Mouse (Mus musculus) cortical plate, adult 2 months (tissue): ENCODE measurements around the gene Hmga1. TPM values are rescaled to one million over a fixed set of nuclear protein-coding genes. Genes with fewer than 3 reads are reported as not detected.

Experiments used
- H3K27ac ChIP-seq: fragments of 200-500 bp; 2 replicates; pipeline ENCODE4 v1.5.1; 2012; ENCODE audit warnings: low read length, control low read depth, inconsistent platforms; ENCODE audit not compliant: insufficient read depth
- H3K4me1 ChIP-seq: fragments of 200-500 bp; 2 replicates; pipeline ENCODE4 v1.6.1; 2011; ENCODE audit warnings: low read length; ENCODE audit not compliant: control insufficient read depth, insufficient read depth
- H3K4me3 ChIP-seq: fragments of 200-500 bp; 2 replicates; pipeline ENCODE4 v1.5.1; 2011; ENCODE audit warnings: mild to moderate bottlenecking, low read length, control low read depth; ENCODE audit not compliant: insufficient read depth
- CTCF ChIP-seq: fragments of 200-500 bp; IDR thresholded peaks from 2 replicates; pipeline ENCODE4 v1.5.1; 2011; ENCODE audit warnings: mild to moderate bottlenecking, control low read depth, low read length; ENCODE audit not compliant: insufficient read depth; ENCODE audit errors: extremely low read depth
- POLR2A ChIP-seq: fragments of 200-500 bp; IDR thresholded peaks from 2 replicates; pipeline ENCODE4 v1.6.1; 2011; ENCODE audit warnings: mild to moderate bottlenecking, low read length, control low read depth; ENCODE audit not compliant: insufficient read depth; ENCODE audit errors: extremely low read depth
- polyA plus RNA-seq: library from polyadenylated mRNA; depleted of rRNA; stranded (reverse); fragments of >200 nt; gene quantifications from 2 replicates; pipeline ENCODE4 v1.2.3, GENCODE M21; 2012

Gene Hmga1
- polyA plus RNA-seq, 1 experiment = 75.1 TPM

GRCm38 (mm10) chr17:27571315-27571714 is 15.0 kb downstream of the Hmga1 start:
- TF ChIP-seq POLR2A (no peak), CTCF (no peak)
- Histone ChIP-seq H3K4me1 (peaks cover under 1% of the 10 kb centered on the region; the same call in 1 of the 2 replicates), H3K4me3 (no peak overlapping the region), H3K27ac (no peak overlapping the region)

DNA sequence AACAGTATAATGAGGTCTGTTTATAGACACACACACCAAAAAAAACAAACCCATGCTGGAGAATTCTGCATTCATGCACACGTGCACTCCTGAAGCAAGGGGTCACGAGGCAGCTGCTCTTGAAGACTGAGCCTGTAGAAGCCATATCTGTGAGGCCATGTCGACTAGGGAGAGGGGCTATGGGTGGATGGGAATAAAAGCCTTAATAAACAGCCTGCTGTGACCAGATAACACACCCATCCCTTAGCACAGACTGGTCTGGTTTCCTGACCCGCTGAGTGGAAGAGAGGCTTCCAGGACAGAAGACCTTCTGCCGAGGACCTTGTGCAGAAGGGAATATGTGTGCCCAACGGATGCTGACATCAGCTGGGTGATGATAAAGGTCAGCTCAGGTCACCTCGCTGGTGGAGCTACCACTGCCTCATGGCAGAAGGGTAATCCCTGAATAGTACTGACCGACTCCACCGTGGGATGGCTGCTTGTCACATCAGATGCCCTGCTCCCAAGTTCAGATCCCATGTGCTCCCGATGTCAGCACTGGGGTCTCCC is 17.5 kb downstream of the Hmga1 start:
- Histone ChIP-seq H3K27ac (no peak overlapping the region), H3K4me1 (peaks cover 2% of the 10 kb centered on the region; the same call in 1 of the 2 replicates), H3K4me3 (no peak overlapping the region)
- TF ChIP-seq CTCF = no peak
- TF ChIP-seq POLR2A = no peak

GRCm38 (mm10) chr17:27574470-27575115 is 18.3 kb downstream of the Hmga1 start:
- H3K27ac ChIP-seq = peak overlapping the region; percentile 53; the same call in 1 of the 2 replicates
- H3K4me1 ChIP-seq = peaks cover 2% of the 10 kb centered on the region; the same call in 1 of the 2 replicates
- no peak overlapping the region for H3K4me3 ChIP-seq
- TF ChIP-seq CTCF (no peak), POLR2A (no peak)

DNA sequence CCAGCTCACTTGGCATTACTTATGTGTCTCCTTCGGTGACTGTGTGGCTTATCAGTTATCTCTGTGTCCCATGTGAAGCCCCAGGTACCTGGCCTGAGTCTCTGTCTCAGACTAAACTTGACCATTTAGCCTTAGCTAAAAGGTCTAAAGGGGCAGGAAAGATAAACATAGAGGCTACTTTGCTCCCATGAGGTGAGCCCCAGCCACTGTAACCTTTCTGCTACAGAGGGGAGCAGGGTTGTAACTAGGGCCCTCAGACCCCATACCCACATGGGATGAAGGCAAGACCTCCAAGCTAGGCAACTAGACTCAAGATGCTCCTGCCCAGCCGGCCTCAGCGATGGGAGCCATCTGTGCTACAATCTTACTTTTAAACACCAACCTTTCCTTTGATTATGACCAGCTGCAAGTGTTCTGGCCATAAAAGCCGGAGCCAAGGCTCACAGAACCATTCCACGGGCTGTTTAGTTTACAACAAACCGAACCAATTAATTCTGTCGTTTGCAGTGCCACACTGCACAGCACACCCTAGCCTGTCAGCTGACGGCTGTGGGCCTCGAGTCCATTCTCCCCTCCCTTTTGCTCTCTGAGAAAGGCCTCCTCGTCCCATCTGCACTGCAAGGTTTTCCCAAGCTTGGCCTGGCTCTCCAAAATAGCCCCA is 18.9 kb downstream of the Hmga1 start:
- Histone ChIP-seq H3K4me3 (no peak overlapping the region), H3K4me1 (peaks cover 2% of the 10 kb centered on the region; the same call in 1 of the 2 replicates), H3K27ac (peak overlapping the region; percentile 53; the same call in 1 of the 2 replicates)
- TF ChIP-seq POLR2A = no peak
- no peak for TF ChIP-seq CTCF

- Histone ChIP-seq H3K4me3 (no peak overlapping the region), H3K27ac (no peak overlapping the region), H3K4me1 (peaks cover 2% of the 10 kb centered on the region; the same call in 1 of the 2 replicates)
- no peak for TF ChIP-seq CTCF
- TF ChIP-seq POLR2A = no peak
Measured at GRCm38 (mm10) chr17:27576056-27576455, 19.8 kb downstream of the Hmga1 start.

GRCm38 (mm10) chr17:27577468-27577867 is 21.2 kb downstream of the Hmga1 start:
- Histone ChIP-seq H3K4me3 (no peak overlapping the region), H3K4me1 (peaks cover 2% of the 10 kb centered on the region; the same call in 1 of the 2 replicates), H3K27ac (no peak overlapping the region)
- TF ChIP-seq CTCF = no peak
- TF ChIP-seq POLR2A = no peak

DNA sequence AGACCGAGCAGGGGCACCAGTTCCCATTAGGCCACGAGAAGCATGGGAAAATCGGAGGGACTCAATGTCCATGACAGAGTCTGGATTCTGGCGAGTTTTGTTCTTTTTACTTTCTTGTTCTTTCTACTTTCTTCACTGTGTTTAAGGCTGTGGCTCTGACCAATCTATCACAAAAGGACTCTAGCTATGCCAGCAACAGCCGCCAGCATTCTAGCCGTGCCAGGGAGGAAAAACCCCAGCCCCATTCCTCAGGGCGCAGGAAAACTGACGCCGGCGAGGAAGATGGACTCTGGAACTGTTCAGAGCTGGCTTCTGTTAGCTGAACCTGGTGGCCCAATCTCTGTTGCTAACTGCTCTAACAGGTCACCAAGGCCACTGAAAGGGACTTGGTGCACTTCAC is 22.2 kb downstream of the Hmga1 start:
- Histone ChIP-seq H3K4me1 (peaks cover 2% of the 10 kb centered on the region; the same call in 1 of the 2 replicates), H3K4me3 (no peak overlapping the region), H3K27ac (no peak overlapping the region)
- no peak for TF ChIP-seq CTCF
- TF ChIP-seq POLR2A = no peak

DNA sequence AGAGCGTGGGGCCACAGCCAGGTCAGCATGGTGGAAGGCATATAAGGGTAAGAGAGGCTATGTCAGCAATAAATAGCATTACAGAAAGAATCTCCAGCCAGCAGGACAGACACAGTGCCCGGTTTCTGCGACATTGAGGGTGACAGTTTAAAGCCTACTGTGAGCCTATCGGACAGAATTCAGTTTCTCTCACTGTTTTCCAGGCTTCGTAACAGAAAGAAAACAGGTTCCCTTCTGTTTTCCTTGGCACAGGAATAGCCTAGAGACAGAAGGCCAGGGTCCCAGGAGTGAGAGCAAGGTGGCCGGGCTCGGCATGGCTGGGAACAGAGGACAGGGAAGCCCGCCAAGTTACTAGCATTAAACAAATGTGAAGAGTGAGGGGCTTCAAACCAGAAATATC is 23.5 kb downstream of the Hmga1 start:
- no peak overlapping the region for H3K4me3 ChIP-seq
- H3K4me1 ChIP-seq = peaks cover 2% of the 10 kb centered on the region; the same call in 1 of the 2 replicates
- no peak overlapping the region for H3K27ac ChIP-seq
- TF ChIP-seq POLR2A (no peak), CTCF (no peak)

- H3K4me3 ChIP-seq = no peak overlapping the region
- no peak for TF ChIP-seq POLR2A
- no peak for TF ChIP-seq CTCF
- H3K4me1 ChIP-seq = peaks cover 2% of the 10 kb centered on the region; the same call in 1 of the 2 replicates
- no peak overlapping the region for H3K27ac ChIP-seq
Measured at GRCm38 (mm10) chr17:27580392-27581068, 24.2 kb downstream of the Hmga1 start.
